Mouse (Mus musculus) megakaryocyte, embryonic 14.5 days (primary cell): ENCODE measurements at regions not wholly inside any gene's neighbourhood (a gene's known extent, or its start where the extent isn't known, plus 50 kb on each side); places are given as distances from the start of the nearest gene placed in this dataset.

Experiments
- FLI1 ChIP-seq: IDR thresholded peaks from 2 replicates; pipeline ENCODE4 v1.6.1; 2012; ENCODE audit warnings: low read length, inconsistent platforms, mixed read lengths
- GATA1 ChIP-seq: IDR thresholded peaks from 3 replicates; pipeline ENCODE4 v1.6.1; 2012; ENCODE audit warnings: mixed read lengths, low read length, inconsistent platforms, borderline replicate concordance

DNA sequence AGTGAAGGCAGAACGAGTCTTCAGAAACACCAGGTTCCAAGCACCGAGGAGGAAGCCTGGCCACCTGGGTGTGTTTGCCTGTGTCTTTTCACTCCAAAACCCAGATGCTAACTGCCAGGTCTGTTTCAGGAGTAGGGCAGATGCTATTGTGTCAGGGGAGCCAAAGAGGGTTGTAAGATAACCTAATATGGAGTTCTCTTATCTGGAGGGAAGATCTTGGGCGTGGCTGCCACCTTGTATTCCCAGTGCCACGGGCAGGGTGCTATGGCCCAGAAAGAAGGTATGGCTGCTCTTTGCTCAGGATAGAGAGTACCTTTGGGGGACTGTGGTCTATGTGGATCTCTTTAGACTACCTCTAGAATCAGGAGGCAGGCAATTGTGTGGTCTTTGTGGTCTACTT is 216.0 kb upstream of the Atp5g3 start:
- TF ChIP-seq GATA1 (no peak), FLI1 (no peak)
